Mouse (Mus musculus): ENCODE measurements around the gene Copa. TPM values are rescaled to one million over a fixed set of nuclear protein-coding genes. Genes with fewer than 3 reads are reported as not detected.

The Copa gene
- total and polyA plus RNA-seq, 3 experiments, result 81.2 to 118 (median 92.3) TPM

- no peak overlapping the region for H3K27ac ChIP-seq (ENCODE audit: control insufficient read depth, low read depth, low read length)
- H3K36me3 ChIP-seq (ENCODE audit: control insufficient read depth in 1 of 2, insufficient read depth in 2 of 2, low read length in 2 of 2), result no peaks in the 10 kb centered on the region; a peak in 1 of 4 replicates
- no peak overlapping the region for H3K9ac ChIP-seq (ENCODE audit: control insufficient read depth, low read depth, low read length, poor library complexity, severe bottlenecking)
- 0 out of 4 replicates have a peak, but pooled peaks cover 0 to 2% of the 10 kb centered on the region in 2 experiments for H3K4me1 ChIP-seq (ENCODE audit: control insufficient read depth in 1 of 2, insufficient read depth in 2 of 2, low read length in 2 of 2)
- TF ChIP-seq TCF12 (IDR thresholded peaks at IDR 0.05; ENCODE audit: low read depth, low read length) (no peak), ZMIZ1 (IDR thresholded peaks at IDR 0.05; ENCODE audit: low read depth, low read length) (no peak), RAD21 (IDR thresholded peaks at IDR 0.05; ENCODE audit: low read depth, low read length) (no peak), CHD1 (IDR thresholded peaks at IDR 0.05; ENCODE audit: low read depth, low read length) (no peak)
- H3K9me3 ChIP-seq (replicated peaks; ENCODE audit: insufficient read depth, low read length), result no peaks in the 10 kb centered on the region
- H3K27me3 ChIP-seq (ENCODE audit: control insufficient read depth in 1 of 2, insufficient read depth in 2 of 2, low read length in 2 of 2), result no peaks in the 10 kb centered on the region; a peak in 1 of 4 replicates
- H3K79me2 ChIP-seq (ENCODE audit: control insufficient read depth, insufficient read depth, low read length, poor library complexity), result no peaks in the 10 kb centered on the region
- no peak overlapping the region for H3K4me3 ChIP-seq (ENCODE audit: control insufficient read depth in 1 of 2, insufficient read depth in 1 of 2, low read depth in 2 of 2, low read length in 2 of 2)
- no peak for DNase-seq (ENCODE audit: low read depth, low spot score)
These were observed 29.5 kb upstream of the Copa start for GRCm38 (mm10) chr1:172052766-172053279.

- H3K9me3 ChIP-seq (replicated peaks; ENCODE audit: insufficient read depth, low read length), result no peaks in the 10 kb centered on the region
- no peak overlapping the region for H3K4me3 ChIP-seq (ENCODE audit: control insufficient read depth in 1 of 2, insufficient read depth in 1 of 2, low read depth in 2 of 2, low read length in 2 of 2)
- no peak for DNase-seq (ENCODE audit: low read depth, low spot score)
- no peaks in the 10 kb centered on the region for H3K79me2 ChIP-seq (ENCODE audit: control insufficient read depth, insufficient read depth, low read length, poor library complexity)
- H3K36me3 ChIP-seq (ENCODE audit: control insufficient read depth in 1 of 2, insufficient read depth in 2 of 2, low read length in 2 of 2), result no peaks in the 10 kb centered on the region
- TF ChIP-seq ELF1 (IDR thresholded peaks at IDR 0.05; ENCODE audit: low read depth, low read length) (no peak), POLR2A (IDR thresholded peaks at IDR 0.05; ENCODE audit: control insufficient read depth in 1 of 2, insufficient read depth in 1 of 2, low read depth in 1 of 2, low read length in 2 of 2, poor library complexity in 1 of 2) (no peak), TBP (IDR thresholded peaks at IDR 0.05; ENCODE audit: low read depth, low read length) (no peak), NRF1 (IDR thresholded peaks at IDR 0.05; ENCODE audit: insufficient read depth, low read depth, low read length, poor library complexity, severe bottlenecking) (no peak), ZMIZ1 (IDR thresholded peaks at IDR 0.05; ENCODE audit: low read depth, low read length) (no peak), RAD21 (IDR thresholded peaks at IDR 0.05; ENCODE audit: low read depth, low read length) (no peak), ZKSCAN1 (IDR thresholded peaks at IDR 0.05; ENCODE audit: low read depth, low read length) (no peak)
- H3K27ac ChIP-seq (ENCODE audit: control insufficient read depth, low read depth, low read length), result no peak overlapping the region
- H3K27me3 ChIP-seq (ENCODE audit: control insufficient read depth in 1 of 2, insufficient read depth in 2 of 2, low read length in 2 of 2), result no peaks in the 10 kb centered on the region; a peak in 1 of 4 replicates
- H3K9ac ChIP-seq (ENCODE audit: control insufficient read depth, low read depth, low read length, poor library complexity, severe bottlenecking), result no peak overlapping the region
- no peaks in the 10 kb centered on the region for H3K4me1 ChIP-seq (ENCODE audit: control insufficient read depth in 1 of 2, insufficient read depth in 2 of 2, low read length in 2 of 2)
These were observed 28.5 kb upstream of the Copa start for GRCm38 (mm10) chr1:172053541-172054440.

GRCm38 (mm10) chr1:172056251-172056650 is 26.1 kb upstream of the Copa start:
- H3K4me1 ChIP-seq (ENCODE audit: control insufficient read depth in 1 of 2, insufficient read depth in 2 of 2, low read length in 2 of 2), result no peaks in the 10 kb centered on the region
- no peaks in the 10 kb centered on the region for H3K36me3 ChIP-seq (ENCODE audit: control insufficient read depth in 1 of 2, insufficient read depth in 2 of 2, low read length in 2 of 2)
- no peak overlapping the region for H3K4me3 ChIP-seq (ENCODE audit: control insufficient read depth in 1 of 2, insufficient read depth in 1 of 2, low read depth in 2 of 2, low read length in 2 of 2)
- no peak for DNase-seq (ENCODE audit: low read depth, low spot score)
- H3K9ac ChIP-seq (ENCODE audit: control insufficient read depth, low read depth, low read length, poor library complexity, severe bottlenecking), result no peak overlapping the region
- H3K9me3 ChIP-seq (replicated peaks; ENCODE audit: insufficient read depth, low read length), result no peaks in the 10 kb centered on the region
- H3K27me3 ChIP-seq (ENCODE audit: control insufficient read depth in 1 of 2, insufficient read depth in 2 of 2, low read length in 2 of 2), result no peaks in the 10 kb centered on the region; a peak in 1 of 4 replicates
- TF ChIP-seq MAX (IDR thresholded peaks at IDR 0.05; ENCODE audit: low read length), result no peak
- TF ChIP-seq USF2 (IDR thresholded peaks at IDR 0.05; ENCODE audit: borderline replicate concordance in 1 of 2, insufficient read depth in 1 of 2, low read depth in 1 of 2, low read length in 2 of 2), result no peak
- TF ChIP-seq RCOR1 (IDR thresholded peaks at IDR 0.05; ENCODE audit: low read depth, low read length), result no peak
- TF ChIP-seq CHD1 (IDR thresholded peaks at IDR 0.05; ENCODE audit: low read depth, low read length), result no peak
- TF ChIP-seq BHLHE40 (IDR thresholded peaks at IDR 0.05; ENCODE audit: borderline replicate concordance, low read depth, low read length), result no peak
- no peak for TF ChIP-seq EP300 (IDR thresholded peaks at IDR 0.05; ENCODE audit: low read depth in 1 of 2, low read length in 2 of 2)
- TF ChIP-seq ZMIZ1 (IDR thresholded peaks at IDR 0.05; ENCODE audit: low read depth, low read length), result no peak
- no peak for TF ChIP-seq TCF12 (IDR thresholded peaks at IDR 0.05; ENCODE audit: low read depth, low read length)
- no peak for TF ChIP-seq ETS1 (IDR thresholded peaks at IDR 0.05; ENCODE audit: low read depth, low read length)
- no peak for TF ChIP-seq HCFC1 (IDR thresholded peaks at IDR 0.05; ENCODE audit: low read depth, low read length)
- no peak for TF ChIP-seq NELFE (IDR thresholded peaks at IDR 0.05; ENCODE audit: low read depth, low read length)
- no peak for TF ChIP-seq KAT2A (conservative IDR thresholded peaks at IDR 0.05; ENCODE audit: low read depth, low read length)
- TF ChIP-seq TAL1 (IDR thresholded peaks at IDR 0.05; ENCODE audit: low read length), result no peak
- no peak for TF ChIP-seq CTCF (IDR thresholded peaks at IDR 0.05 in 2 of 3, conservative IDR thresholded peaks at IDR 0.05 in 1 of 3; ENCODE audit: control insufficient read depth in 1 of 3, insufficient read depth in 1 of 3, low read depth in 2 of 3, low read length in 3 of 3, poor library complexity in 1 of 3, severe bottlenecking in 1 of 3)
- no peak for TF ChIP-seq MYC (IDR thresholded peaks at IDR 0.05; ENCODE audit: low read depth, low read length)
- no peak for TF ChIP-seq MAFK (IDR thresholded peaks at IDR 0.05; ENCODE audit: borderline replicate concordance, low read depth, low read length)
- TF ChIP-seq POLR2AphosphoS5 (IDR thresholded peaks at IDR 0.05; ENCODE audit: borderline replicate concordance, low read depth, low read length), result no peak
- H3K79me2 ChIP-seq (ENCODE audit: control insufficient read depth, insufficient read depth, low read length, poor library complexity), result no peaks in the 10 kb centered on the region
- H3K27ac ChIP-seq (ENCODE audit: control insufficient read depth, low read depth, low read length), result no peak overlapping the region
